Mouse (Mus musculus): ENCODE measurements around the gene Fgf15.
A peak's percentile ranks its signal among the peaks of the same experiment; 100 is the strongest.
"Not testable (repeated sequence)": the region's sequence is repeated elsewhere in the genome, so short reads cannot be mapped to it uniquely, and the experiment has no call there.

Fgf15 gene

GRCm38 (mm10) chr7:144891863-144892262 lies 4.5 kb upstream of the Fgf15 start:
- DNase-seq (ENCODE audit: low spot score) = no peak

- DNase-seq (ENCODE audit: low spot score) = peak; percentile 61
Observed at GRCm38 (mm10) chr7:144892322-144892721, 4.0 kb upstream of the Fgf15 start.

- peak; percentile 86 for DNase-seq (ENCODE audit: low spot score)
Observed at GRCm38 (mm10) chr7:144894191-144894590, 2.1 kb upstream of the Fgf15 start.

GRCm38 (mm10) chr7:144894706-144895105 lies 1.6 kb upstream of the Fgf15 start:
- peak; percentile 72 for DNase-seq (ENCODE audit: low spot score)

- DNase-seq (ENCODE audit: low spot score) = peak; percentile 90
Observed at GRCm38 (mm10) chr7:144895305-144896111, 823 bp upstream of the Fgf15 start.

GRCm38 (mm10) chr7:144898506-144898905 lies 2.2 kb downstream of the Fgf15 start:
- no peak for DNase-seq (ENCODE audit: low spot score)

GRCm38 (mm10) chr7:144905514-144905913 lies 9.2 kb downstream of the Fgf15 start:
- DNase-seq (ENCODE audit: low spot score) = not testable (repeated sequence)

GRCm38 (mm10) chr7:144906708-144907397 lies 10.5 kb downstream of the Fgf15 start:
- peak; percentile 85 for DNase-seq (ENCODE audit: low spot score)

- DNase-seq (ENCODE audit: low spot score) = peak; percentile 59
Observed at GRCm38 (mm10) chr7:144907793-144908192, 11.5 kb downstream of the Fgf15 start.

- no peak for DNase-seq (ENCODE audit: low spot score)
Observed at GRCm38 (mm10) chr7:144908705-144909104, 12.4 kb downstream of the Fgf15 start.

GRCm38 (mm10) chr7:144911121-144911520 lies 14.8 kb downstream of the Fgf15 start:
- DNase-seq (ENCODE audit: low spot score) = no peak

- DNase-seq (ENCODE audit: low spot score) = no peak
Observed at GRCm38 (mm10) chr7:144912897-144913296, 16.6 kb downstream of the Fgf15 start.

- no peak for DNase-seq (ENCODE audit: low spot score)
Observed at GRCm38 (mm10) chr7:144914296-144914947, 18.1 kb downstream of the Fgf15 start.

GRCm38 (mm10) chr7:144914948-144915750 lies 18.8 kb downstream of the Fgf15 start, which contains the start of gene LTO1:
Gene LTO1 (plus strand): TSS chr7:144915100.
- peak; percentile 95 for DNase-seq (ENCODE audit: low spot score)

GRCm38 (mm10) chr7:144918823-144919222 lies 22.5 kb downstream of the Fgf15 start:
- DNase-seq (ENCODE audit: low spot score) = peak; percentile 58

GRCm38 (mm10) chr7:144927591-144927990 lies 31.3 kb downstream of the Fgf15 start:
- no peak for DNase-seq (ENCODE audit: low spot score)

GRCm38 (mm10) chr7:144928009-144928888 lies 31.9 kb downstream of the Fgf15 start:
- DNase-seq (ENCODE audit: low spot score) = peak; percentile 47

- DNase-seq (ENCODE audit: low spot score) = no peak
Observed at GRCm38 (mm10) chr7:144928889-144929210, 32.5 kb downstream of the Fgf15 start.

- no peak for DNase-seq (ENCODE audit: low spot score)
Observed at GRCm38 (mm10) chr7:144929506-144929905, 33.2 kb downstream of the Fgf15 start.

GRCm38 (mm10) chr7:144929931-144930330 lies 33.6 kb downstream of the Fgf15 start:
- peak; percentile 55 for DNase-seq (ENCODE audit: low spot score)

- DNase-seq (ENCODE audit: low spot score) = peak; percentile 81
Observed at GRCm38 (mm10) chr7:144931778-144932177, 35.4 kb downstream of the Fgf15 start.

Data from retina, embryonic 14.5 days (tissue).